Mouse (Mus musculus) kidney, postnatal 0 days (tissue): ENCODE measurements at regions not wholly inside any gene's neighbourhood (a gene's known extent, or its start where the extent isn't known, plus 50 kb on each side); places are given as distances from the start of the nearest gene placed in this dataset.

Source experiments
- ATAC-seq: fragments of 200-750 bp; cut with Nextera tagmentation; replicated peaks from 2 replicates; pipeline ENCODE4 v1.8.0; 2017; ENCODE audit warnings: low read depth, moderate number of reproducible peaks, moderate TSS enrichment, moderate library complexity; ENCODE audit not compliant: low FRiP score
- DNase-seq: peaks from one replicate; pipeline ENCODE4 v3.0.0-alpha.2; 2016; ENCODE audit warnings: low spot score
- H3K27ac ChIP-seq: fragments of 300-500 bp; sonication (generic); 2 replicates; pipeline ENCODE4 v1.5.1; 2014; ENCODE audit warnings: mild to moderate bottlenecking
- H3K27me3 ChIP-seq: fragments of 300-500 bp; sonication (generic); 2 replicates; pipeline ENCODE4 v1.6.1; 2014; ENCODE audit warnings: low read length, mixed read lengths; ENCODE audit not compliant: insufficient read depth
- H3K36me3 ChIP-seq: fragments of 300-500 bp; sonication (generic); 2 replicates; pipeline ENCODE4 v1.6.1; 2014; ENCODE audit warnings: low read length, mixed read lengths; ENCODE audit not compliant: insufficient read depth
- H3K4me1 ChIP-seq: fragments of 300-500 bp; sonication (generic); replicated peaks from 2 replicates; pipeline ENCODE4 v1.6.1; 2014; ENCODE audit warnings: antibody characterized with exemption, low read length, mixed read lengths; ENCODE audit not compliant: insufficient read depth
- H3K4me2 ChIP-seq: fragments of 300-500 bp; sonication (generic); 2 replicates; pipeline ENCODE4 v1.6.1; 2014; ENCODE audit warnings: mild to moderate bottlenecking, low read length, moderate library complexity, mixed read lengths
- H3K4me3 ChIP-seq: fragments of 300-500 bp; sonication (generic); replicated peaks from 2 replicates; pipeline ENCODE4 v1.5.1; 2014; ENCODE audit warnings: low read depth, low read length
- H3K9ac ChIP-seq: fragments of 300-500 bp; sonication (generic); 2 replicates; pipeline ENCODE4 v1.6.1; 2014; ENCODE audit warnings: low read depth, low read length
- H3K9me3 ChIP-seq: fragments of 300-500 bp; sonication (generic); replicated peaks from 2 replicates; pipeline ENCODE4 v1.6.1; 2016; ENCODE audit warnings: low read length, inconsistent platforms, mixed read lengths
- CTCF ChIP-seq: IDR thresholded peaks from 2 replicates; pipeline ENCODE4 v1.5.1; 2016; ENCODE audit warnings: antibody characterized with exemption, low read depth, mild to moderate bottlenecking, moderate library complexity
- WGBS: fragments of 180-500 bp; shearing (Covaris S2); extraction: QIAGEN DNeasy Blood & Tissue Kit; methylation state at CpG from one replicate; pipeline ENCODE4 v1.1.7; 2014; 5-methylcytosine and 5-hydroxymethylcytosine counted together

- Histone ChIP-seq H3K4me2 (no peak overlapping the region), H3K36me3 (no peaks in the 10 kb centered on the region), H3K27ac (no peak overlapping the region), H3K4me3 (no peak overlapping the region), H3K27me3 (no peaks in the 10 kb centered on the region), H3K9ac (no peak overlapping the region), H3K4me1 (no peaks in the 10 kb centered on the region), H3K9me3 (no peaks in the 10 kb centered on the region)
- no peak for TF ChIP-seq CTCF
- DNase-seq = no peak
- 70% methylated on average over 3 of the region's 3 CpGs for WGBS
- ATAC-seq = no peak
These were observed 261.4 kb upstream of the Negr1 start for GRCm38 (mm10) chr3:156299984-156300770.

GRCm38 (mm10) chr3:156301302-156301701 lies 260.3 kb upstream of the Negr1 start:
- H3K4me2 ChIP-seq = no peak overlapping the region
- DNase-seq (no peak), ATAC-seq (no peak)
- no peak overlapping the region for H3K4me3 ChIP-seq
- 59% methylated on average over 1 of the region's 1 CpGs for WGBS
- H3K27ac ChIP-seq = no peak overlapping the region
- no peak overlapping the region for H3K9ac ChIP-seq
- no peaks in the 10 kb centered on the region for H3K27me3 ChIP-seq
- no peaks in the 10 kb centered on the region for H3K36me3 ChIP-seq
- H3K4me1 ChIP-seq = no peaks in the 10 kb centered on the region
- H3K9me3 ChIP-seq = no peaks in the 10 kb centered on the region
- TF ChIP-seq CTCF = no peak

GRCm38 (mm10) chr3:156301745-156302144 lies 259.8 kb upstream of the Negr1 start:
- no peaks in the 10 kb centered on the region for H3K4me1 ChIP-seq
- H3K4me3 ChIP-seq = no peak overlapping the region
- H3K27ac ChIP-seq = no peak overlapping the region
- no peak for TF ChIP-seq CTCF
- H3K4me2 ChIP-seq = no peak overlapping the region
- no peak overlapping the region for H3K9ac ChIP-seq
- no peaks in the 10 kb centered on the region for H3K9me3 ChIP-seq
- DNase-seq (no peak), ATAC-seq (no peak)
- H3K27me3 ChIP-seq = no peaks in the 10 kb centered on the region
- no peaks in the 10 kb centered on the region for H3K36me3 ChIP-seq
- 88% methylated on average over 3 of the region's 3 CpGs for WGBS

GRCm38 (mm10) chr3:156304174-156304573 lies 257.4 kb upstream of the Negr1 start:
- no peak for TF ChIP-seq CTCF
- Histone ChIP-seq H3K27ac (no peak overlapping the region), H3K9me3 (no peaks in the 10 kb centered on the region), H3K36me3 (no peaks in the 10 kb centered on the region), H3K4me1 (no peaks in the 10 kb centered on the region), H3K27me3 (no peaks in the 10 kb centered on the region), H3K4me2 (no peak overlapping the region), H3K9ac (no peak overlapping the region), H3K4me3 (no peak overlapping the region)
- ATAC-seq (no peak), DNase-seq (no peak)
- 47% methylated on average over 4 of the region's 4 CpGs for WGBS

DNA sequence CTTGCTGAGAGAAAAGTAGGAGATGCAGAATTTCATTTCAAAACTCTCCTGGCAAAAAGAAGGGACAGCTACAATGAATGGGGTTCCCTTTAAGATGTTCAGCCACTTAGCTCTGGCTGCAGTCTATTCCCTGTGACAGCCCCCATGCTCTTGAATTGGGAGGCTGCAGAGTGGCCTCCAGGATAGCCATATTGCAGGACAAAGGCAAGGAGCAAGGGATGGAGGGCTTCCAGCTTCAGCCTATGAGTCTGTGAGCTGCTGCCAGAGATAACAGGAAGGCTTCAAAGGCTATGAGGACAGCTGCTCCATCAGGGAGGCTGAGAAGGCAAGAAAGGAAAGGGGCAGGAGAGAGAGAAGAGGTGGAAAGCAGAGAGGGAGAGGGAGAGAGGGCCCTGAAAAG lies 256.5 kb upstream of the Negr1 start:
- H3K4me3 ChIP-seq = no peak overlapping the region
- ATAC-seq (no peak), DNase-seq (no peak)
- H3K9ac ChIP-seq = no peak overlapping the region
- no peaks in the 10 kb centered on the region for H3K9me3 ChIP-seq
- no peaks in the 10 kb centered on the region for H3K36me3 ChIP-seq
- TF ChIP-seq CTCF = no peak
- H3K27me3 ChIP-seq = no peaks in the 10 kb centered on the region
- H3K27ac ChIP-seq = no peak overlapping the region
- no peaks in the 10 kb centered on the region for H3K4me1 ChIP-seq
- no peak overlapping the region for H3K4me2 ChIP-seq

- no peak for TF ChIP-seq CTCF
- no peaks in the 10 kb centered on the region for H3K4me1 ChIP-seq
- no peaks in the 10 kb centered on the region for H3K27me3 ChIP-seq
- no peak overlapping the region for H3K4me2 ChIP-seq
- WGBS = 60% methylated on average over 6 of the region's 6 CpGs
- H3K9me3 ChIP-seq = no peaks in the 10 kb centered on the region
- no peak overlapping the region for H3K9ac ChIP-seq
- DNase-seq = peak; percentile 19
- H3K27ac ChIP-seq = no peak overlapping the region
- H3K4me3 ChIP-seq = no peak overlapping the region
- no peaks in the 10 kb centered on the region for H3K36me3 ChIP-seq
- no peak for ATAC-seq
These were observed 226.4 kb upstream of the Negr1 start for GRCm38 (mm10) chr3:156335033-156335793.
